Mouse (Mus musculus): ENCODE measurements around the gene Dcp1a.
A peak's percentile ranks its signal among the peaks of the same experiment; 100 is the strongest.

Dcp1a gene

DNA sequence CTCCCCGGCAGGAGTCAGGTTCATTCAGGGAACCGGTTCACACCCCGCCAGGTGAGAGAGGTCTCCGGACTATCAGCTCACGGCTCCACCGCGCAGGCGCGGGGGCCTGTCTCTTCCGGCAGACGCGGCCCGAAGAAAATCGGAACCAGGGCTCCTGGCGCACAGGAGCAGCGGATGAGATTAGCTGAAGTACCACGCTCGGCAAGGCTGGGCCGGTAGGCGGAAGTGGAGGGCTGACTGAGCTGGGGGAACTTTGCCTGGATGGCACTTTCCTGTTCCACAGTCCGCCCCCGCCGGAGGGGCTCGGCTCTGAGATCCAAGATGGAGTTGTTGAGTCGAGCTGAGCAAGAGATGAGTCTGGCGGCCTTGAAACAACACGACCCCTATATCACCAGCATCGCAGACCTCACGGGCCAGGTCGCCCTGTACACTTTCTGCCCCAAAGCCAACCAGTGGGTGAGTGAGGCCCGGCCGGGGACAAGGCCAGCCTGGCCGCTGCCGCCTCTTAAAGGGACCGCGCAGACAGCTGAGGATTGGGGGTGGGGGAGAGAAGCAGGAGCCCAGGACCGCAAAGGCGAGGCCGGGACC is at the start of gene Dcp1a:
Gene Dcp1a (plus strand): TSS at position 175 of the 588 bp plus-strand sequence.
- peak; percentile 95 for DNase-seq

DNA sequence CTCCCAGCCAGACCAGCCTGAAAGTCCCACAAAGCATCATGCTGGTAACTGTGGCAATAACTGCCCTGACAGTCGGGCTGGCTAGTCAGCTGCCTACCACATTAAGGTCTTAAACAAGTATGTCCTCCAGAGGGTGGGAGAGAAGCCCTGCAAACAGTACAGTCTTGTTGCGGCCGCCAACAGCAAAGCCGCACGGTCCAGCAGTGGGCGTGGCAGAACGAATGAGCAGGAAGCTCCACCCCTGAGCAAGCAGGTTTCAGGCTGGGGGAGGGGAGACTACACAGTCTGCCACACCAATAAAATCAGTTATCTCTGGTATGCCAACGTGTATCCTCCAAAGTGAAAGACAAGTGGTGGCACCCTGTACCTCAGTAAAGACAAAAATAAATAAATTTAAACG is 49.7 kb upstream of the Dcp1a start:
- peak; percentile 28 for DNase-seq

DNA sequence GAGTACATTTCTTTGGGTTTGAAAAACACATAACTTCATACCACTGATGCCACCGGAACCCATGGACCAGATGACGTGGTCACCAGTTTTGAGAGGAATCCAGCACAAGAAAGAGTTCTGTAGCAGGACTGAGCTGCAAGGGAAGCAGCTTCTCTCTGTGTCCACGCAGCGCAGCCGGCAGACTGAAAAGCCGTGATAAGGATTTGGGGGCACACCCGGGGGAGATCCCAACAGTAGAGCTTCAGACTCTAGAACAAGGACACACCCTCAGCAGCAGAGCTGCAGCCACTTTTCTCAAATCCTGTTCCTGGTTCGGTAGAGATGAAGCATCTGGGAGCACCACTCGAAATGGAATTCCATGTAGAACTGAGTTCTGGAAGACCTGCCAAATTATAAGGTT is 49.3 kb upstream of the Dcp1a start:
- no peak for DNase-seq

DNA sequence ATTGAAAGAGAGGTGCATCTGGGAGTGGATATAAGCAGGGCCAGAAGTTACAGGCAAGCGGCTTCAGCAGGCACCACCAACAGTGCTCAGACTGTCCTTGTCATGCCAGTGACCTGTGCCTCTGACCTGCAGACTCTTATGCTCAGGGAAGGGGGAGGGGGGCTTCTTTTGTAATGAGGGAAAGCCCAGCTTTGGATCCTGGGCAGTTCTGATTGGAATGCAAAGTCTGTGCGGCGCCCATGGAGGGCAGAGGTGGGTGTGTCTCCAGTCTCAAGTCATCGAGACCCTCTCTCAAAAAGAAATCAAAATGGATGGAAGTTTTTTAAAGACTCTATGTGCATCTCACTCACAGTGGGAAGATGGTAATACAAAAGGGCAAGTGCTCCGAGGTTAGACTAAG is 48.9 kb upstream of the Dcp1a start:
- DNase-seq, result no peak

DNA sequence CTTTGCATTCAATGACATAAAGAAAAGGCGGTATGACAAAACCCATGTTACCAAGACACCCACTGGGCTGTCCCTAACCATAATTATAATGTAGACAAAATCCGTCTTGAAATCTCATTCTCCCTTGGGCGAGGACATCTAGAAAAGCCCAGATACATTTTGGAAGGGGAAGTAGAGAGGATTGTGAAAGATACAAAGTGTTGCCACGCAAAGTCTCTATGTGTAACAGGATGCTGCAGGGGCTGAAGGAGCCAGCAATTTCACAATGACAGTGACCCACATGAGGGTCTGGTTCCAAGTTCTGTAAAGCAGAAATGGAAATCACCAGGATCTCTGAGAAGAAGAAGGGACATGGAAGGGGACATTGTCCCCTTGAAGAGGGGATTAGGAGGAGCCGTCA is 44.0 kb upstream of the Dcp1a start:
- DNase-seq, result no peak

DNA sequence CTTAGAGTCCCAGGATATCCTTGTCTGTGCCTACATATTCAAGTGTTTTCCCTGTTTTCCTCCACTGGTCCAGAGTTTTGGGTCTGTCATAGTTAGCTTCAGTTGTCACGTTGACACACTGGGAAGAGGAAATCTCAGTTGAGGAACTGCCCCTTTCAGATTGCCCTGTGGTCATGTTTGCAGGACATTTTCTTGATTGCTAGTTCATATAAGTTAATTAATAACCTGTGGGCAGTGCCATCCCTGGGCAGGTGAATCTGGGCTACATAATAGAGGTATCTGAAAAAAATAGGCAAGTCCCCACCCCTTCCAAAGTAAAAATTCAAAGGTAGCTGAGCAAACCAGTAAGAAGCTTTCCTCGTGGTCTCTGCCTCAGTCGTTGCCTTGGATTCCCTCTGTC is 39.4 kb upstream of the Dcp1a start:
- no peak for DNase-seq

DNA sequence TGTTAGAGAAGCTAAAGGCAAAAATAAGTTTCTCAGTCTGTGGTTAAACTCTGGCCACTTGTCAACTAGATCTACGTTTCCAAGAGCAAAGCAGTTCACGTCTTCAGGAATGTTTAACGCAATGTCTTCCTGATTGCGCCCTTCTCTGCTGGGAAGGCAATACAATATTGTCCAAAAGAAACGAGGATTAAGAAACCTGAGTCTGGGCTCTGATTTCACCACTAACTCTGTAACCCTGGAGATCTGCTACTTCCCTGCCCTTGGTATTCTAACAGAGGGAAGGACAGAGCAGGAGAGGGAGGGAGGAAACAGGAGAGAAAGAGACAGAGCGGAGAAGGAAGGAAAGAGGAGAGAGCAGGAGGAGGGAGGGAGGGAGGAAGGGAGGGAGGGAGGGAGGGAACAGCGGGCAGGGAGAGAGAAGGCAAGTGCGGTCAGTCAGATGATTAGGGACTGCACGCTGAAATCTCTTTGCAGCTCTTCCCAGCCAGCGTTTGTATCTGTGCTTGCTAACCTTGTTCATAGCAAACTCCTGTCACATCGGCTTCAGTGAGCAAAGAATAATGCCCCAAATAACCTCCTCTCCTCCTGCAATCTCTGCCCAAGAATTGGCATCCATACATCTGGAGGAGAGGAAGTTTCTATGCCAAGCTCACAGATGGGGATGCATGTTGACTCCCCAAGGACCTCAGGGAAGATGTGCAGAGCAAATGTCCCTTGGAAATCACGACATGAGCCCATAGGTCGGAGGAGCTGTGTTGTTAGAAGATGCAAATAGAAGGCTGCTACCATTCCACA is 23.3 kb upstream of the Dcp1a start:
- no peak for DNase-seq

DNA sequence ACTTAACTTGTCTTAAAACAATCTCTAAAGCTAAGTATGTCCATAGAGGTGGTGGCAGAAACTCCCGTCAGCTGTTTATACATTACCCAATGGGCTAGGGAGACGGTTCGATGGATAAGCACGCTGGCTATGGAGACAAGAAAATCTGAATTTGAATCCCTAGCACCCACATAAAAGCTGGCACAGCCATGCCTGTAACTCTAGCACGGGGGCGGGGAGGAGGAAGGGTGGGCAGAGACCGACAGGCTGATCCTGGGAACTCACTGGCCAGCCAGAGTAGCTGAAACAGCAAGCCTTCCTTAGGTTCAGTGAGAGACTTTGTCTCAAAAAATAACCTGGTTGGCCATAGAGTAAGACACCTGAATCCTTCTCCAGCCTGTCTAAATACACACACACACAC is 21.9 kb upstream of the Dcp1a start:
- no peak for DNase-seq

DNA sequence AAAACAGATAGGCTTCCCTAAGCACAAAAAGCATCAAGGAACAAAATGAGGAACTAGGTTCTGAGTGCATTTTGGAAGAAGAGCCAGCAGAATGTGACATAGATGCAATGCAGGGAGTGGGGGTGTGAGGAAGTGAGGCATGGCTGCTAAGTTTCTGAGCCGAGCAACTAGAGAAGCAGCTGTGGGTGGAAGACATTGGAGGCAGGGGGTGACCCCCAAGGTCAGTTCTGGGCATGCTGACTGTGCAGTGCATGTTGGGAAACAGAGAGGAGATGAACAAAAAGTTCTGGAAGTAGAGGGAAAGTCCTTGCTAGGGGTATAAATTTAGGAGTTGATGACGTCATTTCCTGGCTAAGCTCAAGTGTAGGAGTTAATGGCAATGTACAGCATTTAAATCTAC is 21.4 kb upstream of the Dcp1a start:
- DNase-seq, result peak; percentile 30

DNA sequence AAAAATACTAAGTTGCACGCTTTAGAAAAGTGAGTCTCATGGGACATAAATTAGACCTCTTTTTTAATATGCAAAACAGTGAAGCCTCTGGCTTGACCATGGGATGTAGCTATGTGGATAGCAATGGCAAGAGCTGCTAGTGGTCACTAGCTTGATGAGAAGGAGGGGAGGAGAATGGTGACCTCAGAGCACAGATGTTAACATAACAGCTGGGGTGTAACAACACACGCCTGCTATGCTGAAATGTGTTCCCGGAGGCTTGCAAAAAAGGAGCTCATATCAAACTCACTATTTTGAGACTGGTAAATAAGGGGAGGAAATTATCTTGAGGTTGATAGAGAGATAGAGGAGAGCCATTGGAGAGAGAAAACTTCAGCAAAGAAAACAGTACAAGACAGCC is 20.5 kb upstream of the Dcp1a start:
- no peak for DNase-seq

DNA sequence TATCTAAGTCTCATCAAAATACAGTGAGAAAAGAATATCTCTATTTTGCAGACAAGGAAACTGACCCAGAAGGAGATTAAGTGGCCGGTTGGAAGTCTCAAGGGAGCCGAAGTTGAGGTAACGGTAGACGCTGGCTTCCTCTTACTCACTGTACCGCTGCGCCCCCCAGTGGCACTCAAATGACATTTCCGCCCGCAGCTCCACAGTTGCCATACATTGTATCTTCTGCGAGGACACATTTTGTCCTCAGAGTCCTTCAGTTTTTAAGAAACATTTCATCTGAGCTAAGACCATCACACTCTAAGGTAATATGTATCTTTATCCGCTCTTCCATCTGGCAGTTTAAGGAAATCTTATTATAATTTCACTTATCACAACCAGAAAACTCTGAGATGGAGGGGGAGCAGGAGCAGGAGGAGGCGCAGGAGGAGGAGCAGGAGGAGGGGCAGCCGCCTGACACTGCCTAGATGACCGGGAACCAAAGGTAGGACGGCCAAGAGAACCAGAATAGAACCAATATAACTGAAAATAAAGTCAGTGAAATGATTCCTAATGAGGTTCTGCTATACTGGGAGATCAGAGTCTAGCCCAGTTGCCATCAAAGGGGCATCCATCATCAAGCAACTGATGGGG is 19.3 kb upstream of the Dcp1a start:
- DNase-seq, result peak; percentile 89

DNA sequence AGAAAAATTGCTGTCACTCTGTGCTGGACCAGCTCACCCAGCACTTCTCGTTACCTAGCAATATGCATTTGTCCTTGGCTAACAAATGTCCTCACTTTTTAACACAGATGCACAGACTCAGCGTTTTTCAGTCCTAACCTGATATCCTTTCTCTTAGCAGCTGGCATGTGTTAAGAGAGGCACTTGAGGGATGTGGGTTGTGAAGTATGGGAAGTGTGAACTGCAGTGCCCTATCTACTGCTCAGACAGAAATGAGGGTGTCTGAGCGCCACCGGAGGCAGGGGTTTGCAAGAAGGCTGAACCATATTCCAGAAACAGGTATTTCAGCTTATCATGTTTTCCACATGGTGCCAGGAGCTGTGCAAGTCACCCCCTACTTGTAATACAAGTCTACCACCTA is 16.0 kb upstream of the Dcp1a start:
- no peak for DNase-seq

DNA sequence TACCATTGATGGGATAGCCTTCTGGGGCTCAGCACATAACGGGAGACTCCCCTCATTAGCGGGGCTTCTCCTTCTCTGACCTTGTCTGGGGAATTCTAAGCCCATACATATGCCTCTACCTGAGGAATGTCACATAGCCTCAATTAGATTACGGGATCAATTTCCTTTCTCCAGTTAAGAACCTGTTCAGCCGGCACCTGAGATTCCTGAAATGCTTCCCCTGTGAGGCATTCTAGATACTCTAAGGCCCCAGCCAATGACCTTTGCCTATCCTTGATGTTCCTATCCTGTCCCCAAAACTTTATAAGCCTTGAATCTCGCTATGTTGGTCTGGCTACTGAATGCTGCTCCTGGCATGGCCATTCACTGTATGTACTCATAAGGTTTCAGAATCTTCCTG is 5.7 kb upstream of the Dcp1a start:
- no peak for DNase-seq

DNA sequence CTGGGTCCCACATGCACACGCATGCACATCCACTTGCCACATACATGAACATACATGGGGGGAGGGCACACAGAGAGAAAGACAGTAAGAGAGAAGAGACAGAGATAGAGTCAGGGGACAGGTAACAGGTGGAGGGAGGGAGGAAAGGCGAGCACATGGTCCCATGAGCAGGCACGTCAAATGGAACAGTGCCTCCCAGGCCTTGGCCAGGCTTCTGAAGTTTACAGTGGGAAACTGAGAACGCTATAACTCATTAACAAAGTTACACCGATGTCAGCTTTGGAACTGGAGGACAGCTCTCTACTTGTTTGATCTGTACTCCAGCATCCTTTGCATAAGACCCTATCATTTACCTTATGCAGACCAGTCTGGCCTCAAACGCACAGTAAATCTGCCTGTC is 4.9 kb upstream of the Dcp1a start:
- no peak for DNase-seq

DNA sequence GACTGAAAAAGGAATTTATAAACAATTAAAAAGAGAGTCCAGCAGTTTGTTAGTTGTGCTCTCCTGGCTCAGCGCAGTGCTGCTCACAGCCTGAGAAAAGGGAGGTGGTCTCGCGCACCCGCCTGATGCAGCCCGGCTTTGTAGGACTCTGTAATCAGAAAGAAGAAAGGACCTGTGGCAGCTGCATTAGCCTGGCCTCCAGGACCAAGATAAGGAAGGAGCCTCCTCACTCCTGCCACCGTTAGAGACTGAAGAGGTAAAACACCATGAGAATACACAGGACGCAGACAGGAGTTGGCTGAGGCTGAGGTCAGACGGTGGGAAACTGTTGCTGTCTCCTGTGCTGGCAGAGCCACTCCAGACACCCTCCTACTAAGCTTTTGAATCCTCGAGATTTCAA is 12.0 kb downstream of the Dcp1a start, which contains the start of gene Cacna1d:
Gene Cacna1d (minus strand): TSS at position 114 of the 400 bp plus-strand sequence.
- no peak for DNase-seq

DNA sequence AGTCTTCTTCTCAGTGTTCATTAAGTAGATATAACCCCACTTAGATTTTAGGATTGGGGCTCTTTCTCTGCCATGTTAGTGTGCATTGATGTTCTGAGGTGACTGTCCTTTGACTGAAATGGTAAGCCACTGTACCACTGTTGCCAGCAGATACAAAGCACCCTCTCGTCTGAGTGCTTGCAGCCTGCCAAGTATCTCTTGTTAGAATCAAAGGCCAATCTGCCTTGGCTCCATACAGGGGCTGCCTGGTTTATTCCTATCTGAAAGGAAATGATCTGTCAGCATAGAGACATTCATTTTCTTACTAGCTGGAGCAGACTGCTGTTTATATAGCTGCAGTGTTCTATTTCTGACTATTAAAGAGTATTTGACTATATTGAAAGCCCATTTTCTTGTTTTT is 13.9 kb downstream of the Dcp1a start:
- DNase-seq, result no peak

DNA sequence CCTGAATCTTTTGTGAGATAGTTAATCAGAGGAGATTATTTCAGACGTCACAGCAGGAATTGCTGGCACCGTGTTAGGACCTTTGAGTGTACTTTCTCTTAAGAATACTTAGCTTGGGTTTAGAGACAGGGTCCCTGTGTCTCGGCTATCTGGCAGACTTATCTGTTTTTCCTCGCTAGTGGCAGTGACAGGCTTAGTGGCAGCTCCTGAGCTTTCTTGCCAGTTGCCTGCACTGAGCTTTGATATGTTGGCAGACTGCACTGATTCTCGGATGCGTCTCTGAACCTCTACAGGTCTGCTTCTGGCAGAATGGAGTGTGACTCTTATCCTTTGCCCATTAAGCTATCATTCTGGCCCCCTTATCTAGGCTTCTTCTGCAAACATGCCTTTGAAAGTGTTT is 15.7 kb downstream of the Dcp1a start:
- DNase-seq, result no peak

DNA sequence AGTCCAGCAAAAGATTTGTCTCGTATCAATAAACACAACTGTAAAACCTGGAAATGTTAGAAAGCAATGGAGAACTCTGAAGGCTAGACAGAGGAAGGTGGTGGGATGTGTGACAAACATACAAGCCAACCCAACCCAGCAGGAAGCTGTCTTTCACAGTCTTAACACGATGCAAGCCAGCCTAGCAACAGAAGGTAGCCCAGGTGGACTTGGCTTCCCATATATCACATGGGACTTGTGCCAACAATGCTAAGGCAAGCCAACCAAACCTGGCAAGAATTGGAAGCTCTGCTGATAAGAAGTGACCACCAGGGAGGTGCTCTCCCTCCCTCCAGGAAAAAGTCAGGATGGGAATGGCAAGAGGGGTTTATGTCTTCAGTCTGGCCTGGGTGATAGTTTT is 18.9 kb downstream of the Dcp1a start:
- DNase-seq, result no peak

DNA sequence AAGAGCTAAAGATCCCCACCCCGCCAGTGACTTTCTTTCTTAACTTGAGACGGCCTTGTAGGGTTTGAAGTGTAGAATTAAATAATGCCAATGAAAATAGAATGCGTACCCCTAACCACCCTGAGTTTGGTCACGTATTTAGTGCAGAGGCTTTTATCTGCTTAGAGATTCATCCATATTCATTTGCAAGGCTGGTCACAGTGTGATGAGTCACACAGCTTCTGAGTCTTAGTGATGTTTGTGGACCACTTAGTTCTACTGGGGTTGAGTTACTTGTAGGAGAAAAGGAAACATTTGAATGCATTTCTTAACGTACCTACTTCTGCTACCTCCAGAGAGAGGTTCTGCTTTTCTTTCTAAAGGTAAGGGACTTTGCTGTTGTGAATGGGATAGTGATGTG is 25.7 kb downstream of the Dcp1a start:
- DNase-seq, result no peak

DNA sequence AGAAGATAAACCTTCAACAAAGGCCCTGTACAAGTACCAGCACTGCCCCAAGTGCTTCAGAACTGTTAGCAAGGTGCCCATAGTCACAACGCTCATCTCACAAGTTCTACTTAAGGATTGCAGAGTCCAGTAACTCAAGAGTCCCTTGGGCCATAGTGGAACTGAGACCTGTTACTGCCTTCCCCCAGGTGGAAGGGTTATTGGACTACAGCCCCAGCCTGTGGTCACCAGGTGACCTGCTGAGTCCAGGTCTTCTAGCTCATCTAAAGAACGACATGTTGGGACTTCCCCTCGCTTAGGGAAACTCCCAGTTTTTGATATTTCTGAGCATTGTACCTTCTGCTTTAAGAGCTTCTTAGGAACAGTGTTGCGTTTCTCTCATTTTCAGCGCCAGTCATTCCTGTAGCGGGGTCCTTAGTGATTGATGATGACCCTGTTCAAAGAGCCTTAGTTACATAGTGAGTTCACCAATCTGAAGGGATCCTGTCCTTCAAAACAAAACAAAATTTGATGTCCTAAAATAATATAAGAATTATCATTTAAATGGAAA is 31.0 kb downstream of the Dcp1a start:
- DNase-seq, result no peak

DNA sequence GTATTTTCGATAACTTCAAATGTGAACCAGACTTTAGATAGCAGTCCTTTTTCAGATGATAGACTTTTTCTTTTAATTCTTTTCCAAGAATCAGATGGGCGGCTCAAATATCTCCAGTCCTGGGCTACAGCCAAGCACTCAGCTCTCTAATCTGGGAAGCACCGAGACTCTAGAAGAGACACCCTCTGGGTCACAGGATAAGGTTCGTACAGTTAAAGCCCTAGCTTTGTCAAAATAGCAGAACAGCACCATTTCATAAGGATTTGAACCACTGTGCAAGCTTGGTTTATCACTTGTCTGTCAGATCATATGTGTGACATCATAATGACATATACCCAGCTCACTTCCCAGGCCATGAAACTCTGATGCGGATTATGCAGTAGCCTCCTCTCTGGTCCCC is 33.6 kb downstream of the Dcp1a start:
- no peak for DNase-seq

DNA sequence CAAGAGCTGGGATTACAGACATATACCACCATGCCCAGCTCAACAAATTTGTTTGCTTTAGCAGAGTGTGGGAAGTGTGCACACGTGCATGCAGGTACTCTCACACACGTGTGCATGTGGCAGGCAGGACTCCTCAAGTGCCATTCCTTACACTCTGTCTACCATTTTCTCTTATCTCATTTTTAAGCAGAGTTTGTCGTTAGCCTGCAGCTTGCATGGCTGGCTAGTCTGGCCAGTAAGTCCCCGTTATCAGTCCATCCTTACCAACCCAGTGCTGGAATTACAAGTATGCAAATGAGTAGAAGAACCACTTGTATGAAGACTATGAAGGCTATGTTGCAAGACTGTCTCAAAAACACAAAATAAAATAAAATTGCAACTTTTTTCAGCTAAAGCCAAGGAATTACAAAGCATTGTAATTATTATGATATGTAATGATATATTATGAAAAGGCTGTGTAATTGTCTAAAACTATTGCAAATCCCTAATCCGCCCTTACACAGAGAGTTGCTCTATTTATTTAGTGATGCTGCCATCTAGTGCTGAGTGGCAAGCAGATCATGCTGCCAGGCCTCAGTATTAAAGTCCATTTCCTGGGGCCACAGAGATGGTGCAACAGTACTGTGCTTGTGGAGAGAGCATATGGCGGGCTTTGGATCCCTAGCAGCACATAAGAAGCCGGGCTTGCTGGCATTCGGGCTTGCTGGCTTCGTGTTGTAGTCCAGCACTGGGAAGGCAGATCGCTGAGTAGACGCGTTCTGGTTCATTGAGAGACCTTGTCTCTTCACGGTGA is 36.8 kb downstream of the Dcp1a start:
- no peak for DNase-seq

DNA sequence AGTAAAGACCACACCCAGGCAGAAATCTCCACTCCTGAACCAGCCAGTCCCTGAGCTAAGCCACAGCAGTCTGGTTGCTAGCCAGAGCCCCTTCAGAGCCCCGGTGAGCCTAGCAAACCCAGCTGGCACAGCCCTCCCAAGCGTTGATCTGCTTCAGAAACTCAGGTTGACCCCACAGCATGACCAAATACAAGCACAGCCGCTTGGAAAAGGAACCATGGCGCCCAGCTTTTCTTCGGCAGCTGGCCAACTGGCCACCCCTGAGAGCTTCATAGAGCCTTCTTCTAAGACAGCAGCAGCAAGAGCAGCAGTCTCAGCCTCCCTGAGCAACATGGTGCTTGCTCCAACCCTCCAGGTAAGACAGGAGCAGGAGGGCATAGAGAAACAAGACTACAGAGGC is 40.0 kb downstream of the Dcp1a start:
- no peak for DNase-seq
